Mouse (Mus musculus): Measurements from ENCODE around the gene Syt12. TPM values are rescaled to one million over a fixed set of nuclear protein-coding genes. Genes with fewer than 3 reads are reported as not detected.
A peak's percentile ranks its signal among the peaks of the same experiment; 100 is the strongest.

The Syt12 gene
- polyA plus RNA-seq, 1 experiment from 2014 or later = 2.1 TPM

DNA sequence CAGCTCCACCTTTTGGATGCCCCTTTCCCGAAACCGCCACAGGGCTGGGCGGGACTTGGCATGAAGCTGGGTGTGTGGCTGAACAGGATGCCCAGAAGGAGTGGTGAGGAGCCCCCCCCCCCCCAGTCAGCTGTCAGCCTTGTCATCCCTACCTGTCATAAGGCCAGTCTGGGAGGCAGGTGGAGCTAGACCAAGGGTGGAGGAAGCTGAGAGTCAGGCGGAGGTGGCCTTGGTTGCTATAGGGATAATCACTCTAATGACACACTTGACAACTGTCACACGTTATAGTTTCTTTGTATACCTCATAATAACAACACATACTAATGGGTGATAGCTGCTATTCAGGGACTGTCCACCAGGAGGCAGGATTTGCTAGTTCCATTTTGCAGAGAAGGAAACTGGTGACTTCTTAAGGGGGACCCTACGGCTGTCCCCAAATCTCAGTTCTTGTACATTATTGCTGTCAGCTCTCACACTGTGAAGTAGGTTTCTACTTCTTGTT is 36.1 kb downstream of the Syt12 start:
- Histone ChIP-seq H3K27ac (no peak overlapping the region), H3K4me2 (replicated peaks) (peak overlapping the region; percentile 90; the same call in 1 of the 2 replicates), H3K27me3 (no peaks in the 10 kb centered on the region), H3K4me1 (peaks cover 33% of the 10 kb centered on the region), H3K36me3 (peaks cover 4% of the 10 kb centered on the region; the same call in 1 of the 2 replicates), H3K9me3 (no peaks in the 10 kb centered on the region), H3K4me3 (no peak overlapping the region), H3K9ac (no peak overlapping the region)
- ATAC-seq (ENCODE audit: insufficient number of reproducible peaks, insufficient read depth, low FRiP score, low TSS enrichment) = no peak
- 27% methylated on average over 6 of the region's 6 CpGs for WGBS

DNA sequence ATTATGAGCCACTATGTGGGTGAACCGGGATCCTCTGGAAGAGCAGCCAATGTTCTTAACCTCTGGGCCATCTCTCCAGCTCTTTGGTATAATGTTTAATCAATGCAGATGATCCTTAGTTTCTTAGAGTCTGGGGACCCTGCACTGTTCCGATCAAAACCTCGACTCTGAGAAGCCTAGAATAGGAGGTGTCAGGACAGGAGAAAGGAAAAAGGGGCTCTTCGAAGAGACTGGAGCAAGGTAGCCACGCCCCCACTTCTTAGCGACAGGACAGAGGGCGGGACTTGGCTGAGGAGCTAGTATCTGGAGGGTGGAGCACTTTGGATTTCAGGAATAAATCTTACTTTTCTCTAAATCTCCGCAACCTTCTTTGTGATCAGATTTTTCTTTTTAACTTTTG is 37.0 kb downstream of the Syt12 start:
- no peak for ATAC-seq (ENCODE audit: insufficient number of reproducible peaks, insufficient read depth, low FRiP score, low TSS enrichment)
- H3K27me3 ChIP-seq = no peaks in the 10 kb centered on the region
- no peak overlapping the region for H3K9ac ChIP-seq
- 0 out of 2 replicates have a peak overlapping the region, but pooled peaks have one; percentile 30 for H3K27ac ChIP-seq
- peaks cover 33% of the 10 kb centered on the region for H3K4me1 ChIP-seq
- peak overlapping the region; percentile 90 for H3K4me2 ChIP-seq (replicated peaks)
- H3K4me3 ChIP-seq = peak overlapping the region; percentile 62
- peaks cover 4% of the 10 kb centered on the region; the same call in 1 of the 2 replicates for H3K36me3 ChIP-seq
- no peaks in the 10 kb centered on the region for H3K9me3 ChIP-seq
- 8% methylated on average over 8 of the region's 8 CpGs for WGBS

DNA sequence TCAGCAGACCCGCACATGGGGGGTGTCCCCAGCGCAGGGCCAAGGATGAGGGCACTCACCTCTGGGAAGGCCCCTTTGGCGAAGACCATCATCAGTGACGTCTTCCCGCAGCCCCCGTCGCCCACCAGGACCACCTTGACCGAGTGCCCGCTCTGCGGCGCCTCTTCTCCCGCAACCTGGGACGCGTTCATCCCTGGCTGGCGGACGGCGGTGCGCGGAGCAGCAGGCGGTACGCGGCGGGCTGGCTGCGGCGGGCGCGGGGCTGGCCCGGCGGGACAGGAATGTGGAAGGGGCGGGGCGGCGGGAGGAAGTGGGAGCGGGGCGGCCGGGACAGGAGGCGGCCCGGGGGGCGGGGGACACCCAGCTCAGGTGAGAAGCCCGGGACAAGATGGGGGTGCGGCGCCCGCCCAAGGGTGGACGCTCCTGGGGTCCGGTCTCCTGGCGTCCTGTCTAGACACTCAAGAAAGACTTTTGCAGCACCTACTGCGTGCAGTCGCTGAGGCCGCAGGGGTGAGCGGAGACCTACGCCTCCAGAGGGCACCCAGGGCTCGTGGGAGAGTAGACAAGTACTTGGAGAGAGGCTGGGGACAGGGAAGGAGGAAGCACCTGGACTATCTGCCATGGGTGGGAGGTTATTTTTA is 38.0 kb downstream of the Syt12 start, which contains the start of gene Rhod:
Rhod (minus strand) TSS at position 272 of the 641 bp plus-strand sequence.
- Histone ChIP-seq H3K27me3 (no peaks in the 10 kb centered on the region), H3K9me3 (no peaks in the 10 kb centered on the region), H3K4me3 (peak within 1 kb of the TSS; percentile 62), H3K36me3 (peaks cover 4% of the 10 kb centered on the region; the same call in 1 of the 2 replicates), H3K9ac (peak within 1 kb of the TSS; percentile 76), H3K4me1 (peaks cover 33% of the 10 kb centered on the region), H3K27ac (peak within 1 kb of the TSS; percentile 51), H3K4me2 (replicated peaks) (peak within 1 kb of the TSS; percentile 90)
- peak; percentile 63 for ATAC-seq (ENCODE audit: insufficient number of reproducible peaks, insufficient read depth, low FRiP score, low TSS enrichment)
- under 1% methylated on average over 46 of the region's 51 CpGs for WGBS

DNA sequence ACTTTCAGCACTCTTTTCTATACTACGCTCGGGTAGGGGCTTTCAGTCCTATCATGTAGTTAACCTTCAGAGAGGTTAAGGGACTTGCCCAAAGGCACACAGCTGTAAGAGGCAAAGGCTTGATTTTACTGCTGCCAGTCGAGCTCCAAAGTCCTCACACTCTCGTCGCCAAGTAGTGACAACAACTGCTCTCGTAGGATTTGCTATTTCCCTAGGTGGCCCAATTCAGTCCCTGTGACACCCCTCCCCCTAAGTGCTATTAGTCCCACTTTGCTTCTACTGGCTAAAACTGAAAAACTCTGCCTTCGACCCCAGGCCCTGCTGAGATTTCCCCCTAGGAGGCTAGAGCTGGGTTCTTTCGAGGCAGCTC is 38.5 kb downstream of the Syt12 start:
- peak overlapping the region; percentile 62 for H3K4me3 ChIP-seq
- H3K4me1 ChIP-seq = peaks cover 33% of the 10 kb centered on the region
- no peaks in the 10 kb centered on the region for H3K9me3 ChIP-seq
- H3K4me2 ChIP-seq (replicated peaks) = peak overlapping the region; percentile 90
- peaks cover 4% of the 10 kb centered on the region; the same call in 1 of the 2 replicates for H3K36me3 ChIP-seq
- H3K27ac ChIP-seq = peak overlapping the region; percentile 51
- 7% methylated on average over 8 of the region's 8 CpGs for WGBS
- no peaks in the 10 kb centered on the region for H3K27me3 ChIP-seq
- H3K9ac ChIP-seq = peak overlapping the region; percentile 76
- ATAC-seq (ENCODE audit: insufficient number of reproducible peaks, insufficient read depth, low FRiP score, low TSS enrichment) = no peak

DNA sequence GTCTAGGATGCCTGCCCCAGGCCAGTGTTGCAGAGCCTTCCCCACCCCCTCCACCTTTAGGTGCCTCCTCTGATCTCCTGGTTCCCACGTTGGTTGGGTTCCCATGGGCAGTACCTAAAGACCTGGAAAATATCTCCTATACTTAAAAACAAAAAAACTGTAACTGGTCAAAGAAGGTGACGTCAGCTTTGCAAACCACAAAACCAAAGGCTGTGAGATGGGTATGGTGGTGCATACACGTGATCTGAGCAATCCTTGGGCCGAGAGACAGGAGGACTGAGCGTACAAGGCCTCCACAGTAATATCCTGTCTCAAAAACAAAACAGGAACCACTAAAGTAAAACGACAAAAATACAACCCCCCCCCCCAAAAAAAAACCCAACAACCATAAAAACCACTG is 39.4 kb downstream of the Syt12 start:
- no peaks in the 10 kb centered on the region for H3K27me3 ChIP-seq
- H3K27ac ChIP-seq = no peak overlapping the region
- ATAC-seq (ENCODE audit: insufficient number of reproducible peaks, insufficient read depth, low FRiP score, low TSS enrichment) = no peak
- no peaks in the 10 kb centered on the region for H3K9me3 ChIP-seq
- peak overlapping the region; percentile 90 for H3K4me2 ChIP-seq (replicated peaks)
- WGBS = 79% methylated on average over 6 of the region's 6 CpGs
- peaks cover 4% of the 10 kb centered on the region; the same call in 1 of the 2 replicates for H3K36me3 ChIP-seq
- H3K9ac ChIP-seq = no peak overlapping the region
- peaks cover 33% of the 10 kb centered on the region for H3K4me1 ChIP-seq
- H3K4me3 ChIP-seq = no peak overlapping the region

DNA sequence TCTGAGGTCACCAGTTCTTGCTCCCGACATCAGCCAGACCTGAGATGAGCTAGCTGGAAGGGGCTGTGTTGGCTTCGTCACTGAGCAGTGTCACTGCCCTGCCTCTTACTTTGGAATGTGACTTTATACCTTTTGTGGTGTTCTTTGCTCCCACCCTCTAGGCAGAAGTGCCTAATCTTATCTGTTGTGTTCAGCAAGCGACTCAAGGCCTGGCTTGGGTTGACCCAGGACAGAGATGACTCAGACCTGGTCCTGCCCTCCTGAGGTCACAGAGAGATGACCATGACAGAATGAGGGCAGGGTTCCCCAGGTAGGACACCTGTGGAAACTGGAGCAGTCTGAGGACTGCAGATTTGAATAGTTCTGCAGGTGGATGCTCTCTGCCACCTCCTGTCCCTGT is 41.0 kb downstream of the Syt12 start:
- no peaks in the 10 kb centered on the region for H3K9me3 ChIP-seq
- H3K36me3 ChIP-seq = peaks cover 12% of the 10 kb centered on the region
- no peak overlapping the region for H3K4me2 ChIP-seq (replicated peaks)
- no peak overlapping the region for H3K9ac ChIP-seq
- no peaks in the 10 kb centered on the region for H3K27me3 ChIP-seq
- H3K4me3 ChIP-seq = no peak overlapping the region
- 85% methylated on average over 3 of the region's 3 CpGs for WGBS
- no peak overlapping the region for H3K27ac ChIP-seq
- ATAC-seq (ENCODE audit: insufficient number of reproducible peaks, insufficient read depth, low FRiP score, low TSS enrichment) = no peak
- peaks cover 24% of the 10 kb centered on the region for H3K4me1 ChIP-seq

DNA sequence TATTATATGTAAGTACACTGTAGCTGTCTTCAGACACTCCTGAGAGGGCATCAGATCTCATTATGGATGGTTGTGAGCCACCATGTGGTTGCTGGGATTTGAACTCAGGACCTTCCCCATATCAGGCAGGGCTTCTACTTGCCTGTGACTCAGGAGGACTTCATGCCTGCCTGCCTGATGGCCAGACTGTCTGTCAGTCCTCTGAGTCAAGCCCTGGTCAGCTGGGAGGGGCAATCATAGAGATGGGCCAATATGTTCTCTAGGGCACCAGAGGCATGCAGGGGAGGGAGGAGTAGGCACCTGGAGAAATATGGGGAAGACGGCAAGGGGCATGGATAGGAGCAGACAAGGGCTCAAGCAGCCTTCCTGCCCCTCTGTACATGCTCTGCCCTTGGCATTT is 42.2 kb downstream of the Syt12 start:
- H3K4me2 ChIP-seq (replicated peaks) = no peak overlapping the region
- ATAC-seq (ENCODE audit: insufficient number of reproducible peaks, insufficient read depth, low FRiP score, low TSS enrichment) = no peak
- no peaks in the 10 kb centered on the region for H3K9me3 ChIP-seq
- no peaks in the 10 kb centered on the region for H3K27me3 ChIP-seq
- peaks cover 14% of the 10 kb centered on the region for H3K4me1 ChIP-seq
- no peak overlapping the region for H3K4me3 ChIP-seq
- H3K9ac ChIP-seq = no peak overlapping the region
- 83% methylated on average over 1 of the region's 1 CpGs for WGBS
- peaks cover 16% of the 10 kb centered on the region for H3K36me3 ChIP-seq
- no peak overlapping the region for H3K27ac ChIP-seq

DNA sequence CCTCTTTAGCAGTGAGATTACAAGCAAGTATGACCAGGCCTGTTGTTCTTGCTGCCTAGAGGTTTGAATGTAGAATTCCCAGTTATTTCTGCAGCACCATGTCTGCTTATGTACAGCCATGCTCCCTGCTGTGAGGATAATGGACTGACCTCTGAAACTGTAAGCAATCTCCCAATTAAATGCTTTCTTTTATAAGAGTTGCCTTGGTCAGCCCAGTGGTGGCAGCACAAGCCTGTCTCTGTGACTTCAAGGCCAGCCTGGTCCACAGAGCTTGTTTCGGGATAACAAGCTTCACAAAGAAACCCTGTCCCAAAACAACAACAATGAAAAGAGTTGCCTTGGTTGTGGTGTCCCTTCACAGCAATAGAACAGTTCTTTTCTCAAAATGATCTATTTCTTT is 43.5 kb downstream of the Syt12 start:
- H3K27ac ChIP-seq = no peak overlapping the region
- peaks cover 23% of the 10 kb centered on the region for H3K36me3 ChIP-seq
- H3K4me2 ChIP-seq (replicated peaks) = no peak overlapping the region
- no peak for ATAC-seq (ENCODE audit: insufficient number of reproducible peaks, insufficient read depth, low FRiP score, low TSS enrichment)
- H3K4me3 ChIP-seq = no peak overlapping the region
- WGBS = 75% methylated on average over 1 of the region's 1 CpGs
- H3K4me1 ChIP-seq = peaks cover 7% of the 10 kb centered on the region
- H3K9ac ChIP-seq = no peak overlapping the region
- no peaks in the 10 kb centered on the region for H3K9me3 ChIP-seq
- H3K27me3 ChIP-seq = no peaks in the 10 kb centered on the region

DNA sequence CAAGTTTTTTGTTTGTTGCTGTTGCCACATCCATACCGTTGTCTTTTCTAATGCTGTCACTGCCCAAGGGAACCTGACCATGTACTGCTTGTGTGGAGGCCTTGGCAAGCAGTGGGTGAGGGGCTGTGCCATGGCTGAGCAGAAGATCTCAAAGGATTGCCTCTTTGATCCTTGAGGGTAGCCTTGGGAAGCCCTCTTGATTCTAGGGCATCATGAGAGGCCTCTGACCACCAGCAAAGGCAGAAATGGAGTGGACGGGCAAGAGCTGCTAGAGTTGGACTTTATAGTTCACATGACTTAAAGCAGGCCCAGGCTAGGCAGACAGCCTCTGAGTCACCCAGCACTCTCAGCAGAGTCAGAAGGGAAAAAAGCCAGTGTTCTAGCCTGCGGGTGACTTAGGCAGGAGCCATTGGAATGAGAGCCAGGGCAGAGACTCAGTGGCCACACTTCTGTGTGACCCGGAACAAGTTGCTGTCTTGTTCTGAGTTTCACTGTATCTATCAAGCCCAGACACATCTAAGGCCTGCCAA is 47.1 kb downstream of the Syt12 start:
- Histone ChIP-seq H3K27ac (no peak overlapping the region), H3K36me3 (peaks cover 35% of the 10 kb centered on the region), H3K4me2 (replicated peaks) (no peak overlapping the region), H3K9me3 (no peaks in the 10 kb centered on the region), H3K4me3 (no peak overlapping the region), H3K4me1 (no peaks in the 10 kb centered on the region), H3K9ac (no peak overlapping the region), H3K27me3 (no peaks in the 10 kb centered on the region)
- 91% methylated on average over 4 of the region's 4 CpGs for WGBS
- ATAC-seq (ENCODE audit: insufficient number of reproducible peaks, insufficient read depth, low FRiP score, low TSS enrichment) = no peak

DNA sequence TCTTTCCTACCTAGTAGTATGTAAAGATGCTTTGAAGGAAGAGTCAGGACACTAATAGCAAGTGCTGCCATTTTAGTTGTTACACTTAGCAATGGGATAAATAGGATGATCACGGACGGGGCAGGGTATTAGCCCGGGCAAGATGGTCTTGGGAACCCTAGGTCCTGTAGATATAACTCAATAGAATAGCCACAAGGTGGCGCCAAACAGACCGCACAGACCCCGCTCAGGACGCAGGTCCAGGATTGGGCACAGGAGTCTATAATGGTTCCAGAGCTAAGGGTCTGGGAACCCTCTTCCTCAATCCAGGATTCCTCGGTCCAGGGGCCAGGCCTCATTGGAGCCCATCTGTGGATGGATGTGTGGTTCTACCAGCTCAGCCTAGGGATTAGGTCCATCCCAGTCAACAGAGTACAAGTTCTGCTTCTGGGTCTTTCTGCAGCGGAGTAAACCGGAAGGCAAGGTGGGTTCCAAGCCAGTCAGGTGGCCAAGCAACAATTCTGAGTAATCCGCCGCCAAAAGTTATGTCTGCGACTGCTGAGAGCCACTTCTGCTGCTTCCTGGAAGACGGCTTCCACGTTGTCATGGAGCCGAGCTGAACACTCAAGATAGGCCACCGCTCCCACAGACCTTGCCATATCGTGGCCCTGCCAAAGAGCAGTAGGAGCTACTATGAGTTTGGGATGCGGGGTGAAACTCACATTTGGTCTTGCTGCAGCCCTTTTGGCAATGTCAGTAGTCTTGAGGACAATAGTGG is 51.5 kb downstream of the Syt12 start:
- Histone ChIP-seq H3K9me3 (no peaks in the 10 kb centered on the region), H3K27ac (no peak overlapping the region), H3K4me1 (no peaks in the 10 kb centered on the region), H3K27me3 (no peaks in the 10 kb centered on the region), H3K4me3 (no peak overlapping the region), H3K9ac (no peak overlapping the region), H3K4me2 (replicated peaks) (no peak overlapping the region), H3K36me3 (peaks cover 48% of the 10 kb centered on the region)
- no peak for ATAC-seq (ENCODE audit: insufficient number of reproducible peaks, insufficient read depth, low FRiP score, low TSS enrichment)
- WGBS = 78% methylated on average over 19 of the region's 19 CpGs

DNA sequence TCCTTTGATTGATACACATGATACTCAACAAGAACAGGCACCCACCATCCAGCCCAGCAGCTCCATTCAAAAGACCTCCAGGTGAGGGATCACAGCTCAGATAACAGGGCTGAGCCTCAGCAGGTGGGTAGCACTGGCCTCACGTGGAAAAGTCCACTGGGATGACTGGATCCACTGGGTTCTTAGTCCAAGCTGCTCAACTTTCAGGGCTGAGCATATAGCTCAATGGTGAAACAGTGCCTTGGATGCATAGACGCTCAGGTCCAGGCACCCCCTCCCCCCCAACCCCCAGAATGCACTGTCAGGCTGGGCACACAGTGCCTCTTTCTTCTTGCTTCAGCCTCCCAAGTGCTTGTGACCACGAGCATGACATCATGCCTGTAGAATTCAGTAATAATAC is 54.2 kb downstream of the Syt12 start:
- no peaks in the 10 kb centered on the region for H3K27me3 ChIP-seq
- H3K4me3 ChIP-seq = no peak overlapping the region
- H3K9ac ChIP-seq = no peak overlapping the region
- peaks cover 37% of the 10 kb centered on the region for H3K36me3 ChIP-seq
- no peak for ATAC-seq (ENCODE audit: insufficient number of reproducible peaks, insufficient read depth, low FRiP score, low TSS enrichment)
- no peak overlapping the region for H3K4me2 ChIP-seq (replicated peaks)
- no peak overlapping the region for H3K27ac ChIP-seq
- WGBS = 80% methylated on average over 3 of the region's 3 CpGs
- H3K9me3 ChIP-seq = no peaks in the 10 kb centered on the region
- no peaks in the 10 kb centered on the region for H3K4me1 ChIP-seq

DNA sequence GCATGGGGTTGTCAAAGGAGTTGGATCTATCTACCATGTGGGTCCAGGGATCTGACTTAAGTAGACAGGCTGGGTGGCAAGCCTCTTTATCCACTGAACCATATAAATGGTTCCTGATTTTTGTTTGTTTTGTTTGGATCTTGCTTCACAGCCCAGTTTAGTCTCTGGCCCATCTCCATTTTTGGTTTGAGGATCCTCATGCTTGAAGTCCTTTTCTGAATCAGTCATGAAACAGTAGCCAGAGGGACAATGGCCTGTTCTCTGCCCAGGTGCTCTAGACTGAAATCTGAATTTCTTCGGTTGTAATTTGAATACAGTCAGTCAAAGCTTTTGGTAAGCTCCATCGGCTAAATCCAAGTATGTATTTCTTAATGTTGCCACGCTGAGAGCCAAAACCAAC is 54.7 kb downstream of the Syt12 start:
- H3K9me3 ChIP-seq = no peaks in the 10 kb centered on the region
- 87% methylated on average over 3 of the region's 3 CpGs for WGBS
- H3K4me1 ChIP-seq = no peaks in the 10 kb centered on the region
- no peaks in the 10 kb centered on the region for H3K27me3 ChIP-seq
- H3K9ac ChIP-seq = no peak overlapping the region
- H3K36me3 ChIP-seq = peaks cover 37% of the 10 kb centered on the region
- H3K4me2 ChIP-seq (replicated peaks) = no peak overlapping the region
- H3K27ac ChIP-seq = no peak overlapping the region
- no peak for ATAC-seq (ENCODE audit: insufficient number of reproducible peaks, insufficient read depth, low FRiP score, low TSS enrichment)
- no peak overlapping the region for H3K4me3 ChIP-seq

All from embryonic facial prominence, embryonic 12.5 days (tissue).